Mouse (Mus musculus): ENCODE results near the gene Dlx3.

Gene Dlx3

GRCm38 (mm10) chr11:95119990-95120632, at the start of gene Dlx3:
Gene Dlx3, plus strand, starts transcription at chr11:95120119.
- no peak for DNase-seq (ENCODE audit: low read depth)

- DNase-seq (ENCODE audit: low read depth): no peak
Measured at GRCm38 (mm10) chr11:95070140-95071107, 49.5 kb upstream of the Dlx3 start.

GRCm38 (mm10) chr11:95071266-95071665, 48.7 kb upstream of the Dlx3 start:
- no peak for DNase-seq (ENCODE audit: low read depth)

DNA sequence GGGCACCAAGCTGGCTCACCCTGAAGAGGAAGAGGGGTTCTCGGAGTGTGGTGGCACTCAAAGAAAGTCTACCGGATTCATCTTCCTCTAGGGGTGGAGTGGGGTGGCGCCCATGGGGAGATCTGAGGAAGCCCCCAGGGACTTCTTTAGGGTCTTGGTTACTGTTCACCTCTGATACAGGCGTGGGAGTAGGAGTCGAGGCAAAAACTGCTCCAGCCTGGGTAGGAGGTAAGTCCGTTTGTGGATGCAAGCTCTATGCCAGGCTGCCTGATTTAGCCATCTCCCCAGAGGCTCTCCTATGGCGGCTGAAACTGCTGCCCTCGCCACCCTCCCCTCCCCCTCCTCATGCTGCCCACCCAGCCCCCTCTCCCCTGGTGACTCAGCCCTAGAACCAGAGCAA, 47.8 kb upstream of the Dlx3 start:
- no peak for DNase-seq (ENCODE audit: low read depth)

DNA sequence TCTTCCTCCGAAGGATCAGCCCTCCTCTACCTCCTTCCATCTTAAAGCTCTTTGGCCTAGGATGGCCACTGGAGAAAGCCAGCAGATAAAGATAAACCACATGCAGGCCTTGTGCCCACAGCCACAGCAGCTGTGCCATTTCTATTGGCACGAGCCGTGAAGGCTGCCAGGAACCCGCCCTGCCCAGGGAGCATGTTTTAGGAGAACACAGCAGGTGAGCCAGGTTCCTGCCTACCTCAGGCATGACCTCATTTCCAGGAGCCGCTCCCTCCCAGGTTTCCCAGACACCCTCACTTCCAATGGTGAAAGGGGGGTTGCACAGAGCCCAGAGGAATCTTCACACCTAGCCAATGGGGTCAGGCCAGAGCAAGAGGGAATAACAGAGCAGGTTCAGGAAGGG, 47.1 kb upstream of the Dlx3 start:
- DNase-seq (ENCODE audit: low read depth): no peak

DNA sequence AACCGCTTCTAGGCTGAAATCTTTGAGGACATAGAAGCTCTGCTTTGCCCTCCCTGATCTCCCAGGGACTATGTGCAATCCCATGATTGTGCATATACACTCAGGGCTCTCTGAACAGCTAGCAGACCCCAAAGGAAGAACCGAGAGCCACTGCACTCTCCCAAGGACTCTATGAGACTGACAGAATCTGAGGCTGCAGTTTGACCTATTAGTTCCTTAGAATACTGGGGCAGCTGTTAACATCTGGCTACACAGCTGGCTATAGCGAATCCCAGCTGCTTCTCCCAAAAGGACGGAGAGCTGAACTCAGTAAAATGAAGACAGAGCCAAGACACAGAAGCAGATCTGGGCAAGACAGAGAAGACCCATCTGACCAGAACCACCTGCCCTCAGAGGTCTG, 46.1 kb upstream of the Dlx3 start:
- no peak for DNase-seq (ENCODE audit: low read depth)

GRCm38 (mm10) chr11:95074694-95075093, 45.2 kb upstream of the Dlx3 start:
- no peak for DNase-seq (ENCODE audit: low read depth)

GRCm38 (mm10) chr11:95075197-95076040, 44.5 kb upstream of the Dlx3 start:
- peak; percentile 8 for DNase-seq (ENCODE audit: low read depth)

- peak; percentile 78 for DNase-seq (ENCODE audit: low read depth)
Measured at GRCm38 (mm10) chr11:95076041-95076535, 43.8 kb upstream of the Dlx3 start.

DNA sequence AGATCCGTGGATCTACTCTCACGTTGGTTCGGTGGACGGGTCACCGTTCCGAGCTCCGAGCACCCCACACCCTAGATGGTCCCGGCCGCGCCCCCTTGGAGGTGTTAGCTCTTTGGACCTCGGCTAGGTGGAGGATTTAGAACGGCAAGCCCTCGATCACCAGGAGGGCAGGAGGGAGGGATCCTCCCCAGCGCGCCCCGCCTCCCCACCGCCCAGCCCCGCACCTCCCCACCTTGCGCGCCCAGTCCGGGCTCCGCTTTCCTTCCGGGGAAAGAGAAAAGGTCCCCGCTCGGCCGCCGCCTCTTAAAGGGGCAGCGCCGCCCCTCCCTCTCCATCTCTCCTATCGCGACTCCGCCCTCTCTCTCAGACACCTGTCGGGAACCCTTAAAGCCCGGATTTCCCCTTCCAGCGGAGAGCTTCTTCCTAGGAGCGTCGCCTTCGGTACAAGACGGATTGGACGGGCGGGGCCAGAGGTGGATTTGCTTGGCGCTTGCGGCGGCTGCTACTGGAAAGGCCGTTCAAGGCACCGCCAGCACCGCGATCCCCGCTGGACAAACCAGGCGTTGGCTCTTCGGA, 43.3 kb upstream of the Dlx3 start, which contains the start of gene Itga3:
Itga3 (minus strand) TSS at position 266 of the 576 bp plus-strand sequence.
- peak; percentile 60 for DNase-seq (ENCODE audit: low read depth)

DNA sequence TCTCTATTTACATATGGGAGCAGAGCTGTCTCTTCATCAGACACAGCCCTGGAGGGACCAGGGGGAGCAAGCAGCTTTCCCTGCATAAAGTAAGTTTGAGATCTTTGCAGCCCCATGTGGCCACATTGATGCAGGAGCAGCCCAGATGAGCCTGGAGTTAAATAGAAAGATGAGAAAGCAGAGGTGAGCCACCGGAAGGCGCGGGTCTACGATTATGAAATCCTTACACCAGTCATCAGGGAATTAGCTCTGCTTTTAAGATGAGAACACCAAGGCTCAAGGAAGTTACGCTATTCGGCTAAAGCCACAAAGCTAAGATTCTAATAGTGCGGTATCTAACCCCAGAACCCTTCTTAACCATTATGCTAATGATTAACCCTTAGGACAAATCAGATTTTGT, 42.0 kb upstream of the Dlx3 start:
- DNase-seq (ENCODE audit: low read depth): no peak

GRCm38 (mm10) chr11:95079256-95079875, 40.6 kb upstream of the Dlx3 start:
- no peak for DNase-seq (ENCODE audit: low read depth)

- no peak for DNase-seq (ENCODE audit: low read depth)
Measured at GRCm38 (mm10) chr11:95080783-95081182, 39.1 kb upstream of the Dlx3 start.

DNA sequence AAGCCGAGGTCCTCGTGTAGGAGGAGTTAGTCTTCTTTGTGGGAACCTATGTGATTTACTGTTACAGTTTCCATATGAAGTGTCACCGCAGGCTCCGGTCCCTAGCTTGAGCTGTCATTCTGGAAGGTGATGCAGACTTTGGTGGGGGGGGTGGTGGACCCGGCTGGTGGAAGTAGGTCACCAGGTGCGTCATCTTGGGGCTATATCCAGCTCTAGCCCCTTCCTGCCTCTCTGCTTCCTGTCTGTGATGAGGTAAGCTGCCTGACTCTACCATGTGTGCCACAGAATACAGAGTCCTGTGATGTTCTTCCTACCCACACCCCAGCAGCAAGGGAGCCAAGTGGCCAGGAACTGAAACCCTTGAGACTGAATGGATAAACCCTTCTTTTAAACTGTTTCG, 37.0 kb upstream of the Dlx3 start:
- DNase-seq (ENCODE audit: low read depth): no peak

DNA sequence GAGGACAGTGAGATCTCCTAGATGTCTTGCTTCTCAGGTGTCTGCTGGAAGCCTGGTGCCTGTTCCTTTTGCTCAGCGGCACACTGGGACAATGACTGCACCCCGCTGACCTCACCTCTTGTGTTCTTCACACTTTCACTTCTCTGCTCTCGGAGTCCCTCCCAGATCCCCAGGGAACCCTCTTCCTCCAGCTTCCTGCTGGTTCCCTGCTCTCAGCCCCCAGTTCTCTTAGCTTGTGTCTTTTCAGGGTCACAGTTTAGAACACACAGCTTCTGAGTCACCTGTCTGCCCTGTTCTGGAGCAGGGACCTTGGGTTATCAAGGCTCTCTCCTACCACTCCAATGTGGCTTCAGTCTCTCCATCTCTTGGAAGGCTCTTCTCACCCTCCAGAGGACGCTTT, 35.7 kb upstream of the Dlx3 start:
- no peak for DNase-seq (ENCODE audit: low read depth)

- no peak for DNase-seq (ENCODE audit: low read depth)
Measured at GRCm38 (mm10) chr11:95084811-95085382, 35.0 kb upstream of the Dlx3 start.

GRCm38 (mm10) chr11:95085710-95086109, 34.2 kb upstream of the Dlx3 start:
- no peak for DNase-seq (ENCODE audit: low read depth)

- no peak for DNase-seq (ENCODE audit: low read depth)
Measured at GRCm38 (mm10) chr11:95086229-95086628, 33.7 kb upstream of the Dlx3 start.

DNA sequence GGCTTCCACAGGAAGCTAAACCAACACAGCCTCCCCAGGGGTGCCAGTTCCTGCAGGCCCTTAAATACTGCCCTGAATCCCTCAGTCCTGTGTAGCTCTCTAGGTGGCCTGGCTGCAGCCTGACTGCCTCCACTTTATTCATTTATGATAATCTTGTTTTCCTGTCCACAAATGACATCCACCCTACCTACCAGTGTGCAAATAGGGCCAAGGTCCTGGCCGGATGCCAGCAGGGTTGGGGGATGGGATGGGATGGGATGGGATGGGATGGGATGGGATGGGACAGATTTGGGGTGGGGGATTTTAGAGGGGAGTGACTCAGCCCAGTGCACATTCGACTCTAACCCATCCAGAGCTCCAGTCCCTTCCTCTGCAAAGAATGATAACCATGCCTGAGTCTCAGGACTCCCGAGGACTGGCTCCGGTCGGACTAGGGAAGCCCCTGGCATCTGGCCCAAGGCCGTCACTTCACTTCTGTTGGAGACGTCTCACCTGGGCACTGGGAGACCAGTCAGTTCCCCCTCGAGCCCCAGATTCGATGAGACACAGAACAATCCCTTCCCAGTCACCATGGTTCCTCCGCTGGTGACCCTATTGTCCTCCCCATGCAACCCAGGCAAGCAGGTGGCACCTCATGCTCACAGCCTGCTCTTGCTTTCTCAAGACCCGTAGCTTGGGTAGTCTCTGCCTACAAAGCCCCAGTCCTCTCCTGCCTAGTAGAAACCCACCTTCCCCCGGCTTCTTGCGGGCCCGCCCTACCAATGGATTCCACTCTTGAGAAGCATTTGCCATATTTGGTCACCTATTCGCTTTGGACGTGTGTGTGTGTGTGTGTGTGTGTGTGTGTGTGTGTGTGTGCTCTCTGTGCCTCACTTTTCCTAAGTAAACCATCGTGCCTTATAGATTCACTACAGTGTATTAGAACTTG, 32.4 kb upstream of the Dlx3 start:
- no peak for DNase-seq (ENCODE audit: low read depth)

DNA sequence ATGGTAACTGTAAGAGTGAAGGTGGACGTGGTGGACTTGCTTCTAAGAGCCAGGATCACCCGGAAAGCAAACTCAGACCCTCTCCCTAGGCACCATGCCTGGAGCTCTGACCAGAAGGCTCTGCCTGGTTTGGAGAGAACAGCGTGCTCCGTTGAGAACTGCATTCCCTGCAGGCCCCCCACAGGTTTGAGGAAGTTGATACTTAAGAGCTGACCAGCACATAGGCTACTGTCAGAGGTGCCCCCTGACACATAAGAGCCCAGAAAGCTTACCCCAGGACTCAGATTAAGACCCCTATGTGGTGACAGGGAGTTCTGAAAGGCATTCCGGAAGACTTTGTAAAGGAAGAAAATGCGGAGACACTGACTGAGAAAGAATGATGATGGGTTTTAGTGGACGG, 31.6 kb upstream of the Dlx3 start:
- no peak for DNase-seq (ENCODE audit: low read depth)
